Mouse (Mus musculus) adrenal gland, adult 8-10 months (tissue): ENCODE results near the gene Siah2. TPM values are rescaled to one million over a fixed set of nuclear protein-coding genes. Genes with fewer than 3 reads are reported as not detected.

ENCODE experiments used
- DNase-seq: peaks from one replicate; pipeline ENCODE4 v3.0.0; 2022
- total RNA-seq, 4 experiments: library from RNA; stranded (reverse); gene quantifications; 2 replicates each; pipeline ENCODE4 v1.2.4; 2022

The Siah2 gene
- total RNA-seq, 4 experiments from 2014 or later, result 14.2 to 23.9 (median 15.3) TPM

- no peak for DNase-seq
Observed at GRCm38 (mm10) chr3:58660636-58661035, 31.6 kb downstream of the Siah2 start.

GRCm38 (mm10) chr3:58657356-58657755 is 34.8 kb downstream of the Siah2 start:
- no peak for DNase-seq

DNA sequence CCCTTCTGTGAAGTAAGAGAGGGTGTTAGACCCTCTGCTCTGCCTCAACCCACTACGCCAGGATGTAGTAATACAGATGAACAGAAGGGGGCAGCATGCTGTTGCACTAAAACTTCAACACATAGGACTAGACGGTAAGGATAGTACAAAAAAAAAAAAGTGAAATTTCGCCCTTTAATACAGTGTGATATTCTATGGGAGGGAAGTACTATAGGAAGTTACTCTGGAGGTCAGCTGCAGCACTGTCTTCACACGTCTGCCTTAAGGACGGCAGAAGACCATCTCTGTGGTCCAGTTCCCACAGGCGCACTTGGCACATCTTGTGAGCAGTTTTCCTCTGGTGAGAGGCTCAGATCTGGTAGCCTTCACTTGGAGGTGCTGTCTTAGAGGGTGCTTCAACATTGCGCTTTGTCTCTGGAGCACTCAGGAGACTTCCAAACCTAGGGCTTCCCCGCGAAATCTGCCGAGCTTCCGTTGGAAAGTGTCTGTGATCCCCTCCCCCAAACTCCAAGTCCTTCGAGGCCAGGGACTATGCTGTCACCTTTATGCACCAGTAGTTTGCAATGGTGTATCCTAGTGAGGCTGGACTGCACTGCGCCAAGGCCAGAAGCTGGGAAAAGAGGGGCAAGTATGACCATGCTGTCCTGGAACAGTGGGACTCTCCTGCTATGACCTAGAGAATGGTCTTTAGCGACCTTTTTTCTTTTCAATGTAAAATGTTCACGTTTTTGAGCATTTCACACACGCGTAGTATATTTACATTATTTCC is 36.7 kb downstream of the Siah2 start:
- DNase-seq, result peak; percentile 43

GRCm38 (mm10) chr3:58653907-58654306 is 38.3 kb downstream of the Siah2 start:
- DNase-seq, result no peak

DNA sequence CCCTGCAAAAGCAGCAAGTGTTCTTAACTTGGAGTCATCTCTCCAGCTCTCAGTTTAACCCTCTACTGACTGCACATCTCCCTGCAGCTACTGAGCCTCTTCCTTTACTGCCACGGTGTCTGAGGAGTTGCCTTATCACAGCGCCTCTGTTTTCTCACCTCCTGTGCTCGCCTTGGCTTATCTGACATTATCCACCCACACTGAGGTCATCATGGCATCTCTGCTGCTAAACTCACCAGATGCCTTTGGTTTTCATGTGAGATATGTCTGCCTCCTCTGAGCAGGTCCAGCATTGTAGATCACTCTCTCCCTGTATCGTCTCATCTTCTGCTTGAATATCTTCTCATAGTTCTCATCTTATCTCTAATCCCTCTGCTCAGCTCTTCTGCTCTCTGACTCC is 41.9 kb downstream of the Siah2 start:
- no peak for DNase-seq

GRCm38 (mm10) chr3:58647179-58647578 is 45.0 kb downstream of the Siah2 start:
- no peak for DNase-seq

- no peak for DNase-seq
Observed at GRCm38 (mm10) chr3:58646180-58646579, 46.0 kb downstream of the Siah2 start.

DNA sequence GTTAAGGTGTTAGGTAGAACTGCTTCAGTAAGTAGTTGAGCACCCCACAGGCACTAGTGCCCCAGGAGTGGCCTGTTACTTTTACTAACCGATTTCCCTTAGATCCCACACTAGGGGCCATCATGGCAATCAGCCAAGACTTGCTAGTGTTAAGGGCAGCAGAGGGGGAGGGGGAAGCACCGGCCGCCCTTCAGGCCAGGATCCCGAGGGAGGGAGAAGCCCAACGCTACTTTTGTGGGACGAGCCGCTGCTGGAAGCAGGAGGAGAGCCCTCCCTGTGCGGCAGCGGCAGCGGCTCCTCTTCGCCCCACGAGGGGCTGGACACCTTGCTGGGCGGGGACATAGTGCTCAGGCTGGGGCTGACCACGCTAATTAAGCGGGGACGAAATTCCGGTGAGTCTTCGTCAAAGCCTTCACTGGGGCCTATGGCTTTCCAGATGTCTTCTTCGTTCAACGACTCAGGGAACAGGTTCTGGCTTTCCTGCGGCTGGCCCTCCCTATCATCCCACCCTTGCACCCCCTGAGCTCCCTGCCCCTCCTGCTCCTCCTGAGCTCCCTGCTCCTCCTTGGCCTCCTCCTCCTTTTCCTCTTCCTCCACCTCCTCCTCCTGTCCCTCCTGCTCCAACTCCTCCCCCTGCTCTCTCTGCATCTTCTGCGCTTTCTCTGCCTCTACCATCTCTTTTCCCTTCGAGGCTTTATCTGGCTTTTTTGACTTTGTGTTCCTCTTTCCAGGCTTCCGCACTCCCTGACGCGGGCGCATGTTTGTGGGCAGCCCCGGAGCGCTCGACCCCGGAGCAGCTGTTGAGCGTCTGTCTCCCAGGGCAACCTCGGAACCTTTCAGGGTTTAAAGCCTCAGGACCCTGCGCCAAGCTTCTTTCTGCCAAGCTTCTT is 55.5 kb downstream of the Siah2 start, which contains the start of gene Erich6:
Gene Erich6, minus strand, starts transcription at position 802 of the 890 bp plus-strand sequence.
- peak; percentile 32 for DNase-seq

- no peak for DNase-seq
Observed at GRCm38 (mm10) chr3:58631693-58632092, 60.5 kb downstream of the Siah2 start.

DNA sequence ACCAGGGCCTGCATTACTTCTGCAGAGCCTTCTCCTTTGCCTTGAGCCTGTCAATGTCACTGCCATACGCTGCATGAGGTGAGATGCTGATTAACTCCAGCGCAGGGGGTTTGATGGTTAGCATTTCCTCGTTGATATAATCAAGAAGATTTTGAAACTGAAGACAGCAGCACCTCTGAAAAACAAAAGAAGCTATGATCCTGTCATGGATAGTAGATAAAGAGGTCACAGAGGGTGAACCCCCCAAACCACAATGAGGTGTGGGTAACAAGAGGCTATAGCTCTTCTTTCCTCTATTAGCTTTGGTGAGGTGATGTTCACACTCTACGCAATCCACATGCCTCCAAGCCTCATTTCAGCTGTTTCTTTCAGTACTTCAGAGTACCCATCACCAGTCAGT is 67.2 kb downstream of the Siah2 start:
- DNase-seq, result no peak

Other genes starting within 250 kb of the Siah2 start
- 10 to 100 TPM; 51.6 to 73.1 (median 60.5) TPM for gene Eif2a, start 166.6 kb downstream of the Siah2 start, total RNA-seq
- 100 to 1,000 TPM in 2 of 4 experiments, 10 to 100 TPM in 2; 95.8 to 126 (median 105) TPM for gene Serp1, start 166.5 kb downstream of the Siah2 start, total RNA-seq
- gene Selenot, start 115.8 kb downstream of the Siah2 start, total RNA-seq, result 100 to 1,000 TPM; 128 to 153 (median 139) TPM
- under 1 TPM in 3 of 4 experiments, not detected in 1; 0.13 to 0.31 (median 0.25) TPM for gene Erich6, start 55.2 kb downstream of the Siah2 start, total RNA-seq
- not detected for gene Mindy4b-ps, start 129.9 kb upstream of the Siah2 start, total RNA-seq
- not detected for gene Clrn1, start 192.9 kb upstream of the Siah2 start, total RNA-seq